Mouse (Mus musculus): Measurements from ENCODE around the gene Katnbl1. TPM values are rescaled to one million over a fixed set of nuclear protein-coding genes. Genes with fewer than 3 reads are reported as not detected.
"Not testable (repeated sequence)": the region's sequence is repeated elsewhere in the genome, so short reads cannot be mapped to it uniquely, and the experiment has no call there.

Katnbl1 gene
- polyA plus RNA-seq, 1 experiment, result 6.1 TPM

- H3K4me1 ChIP-seq (ENCODE audit: control insufficient read depth, insufficient read depth, insufficient read length, low read length), result no peaks in the 10 kb centered on the region
- no peak overlapping the region for H3K4me3 ChIP-seq (ENCODE audit: insufficient read depth, low read depth, low read length)
- no peak overlapping the region for H3K27ac ChIP-seq (replicated peaks; ENCODE audit: low read depth, low read length)
These were observed 57.3 kb downstream of the Katnbl1 start for GRCm38 (mm10) chr2:112436292-112436691.

GRCm38 (mm10) chr2:112437589-112437988 is 58.6 kb downstream of the Katnbl1 start:
- no peaks in the 10 kb centered on the region for H3K4me1 ChIP-seq (ENCODE audit: control insufficient read depth, insufficient read depth, insufficient read length, low read length)

DNA sequence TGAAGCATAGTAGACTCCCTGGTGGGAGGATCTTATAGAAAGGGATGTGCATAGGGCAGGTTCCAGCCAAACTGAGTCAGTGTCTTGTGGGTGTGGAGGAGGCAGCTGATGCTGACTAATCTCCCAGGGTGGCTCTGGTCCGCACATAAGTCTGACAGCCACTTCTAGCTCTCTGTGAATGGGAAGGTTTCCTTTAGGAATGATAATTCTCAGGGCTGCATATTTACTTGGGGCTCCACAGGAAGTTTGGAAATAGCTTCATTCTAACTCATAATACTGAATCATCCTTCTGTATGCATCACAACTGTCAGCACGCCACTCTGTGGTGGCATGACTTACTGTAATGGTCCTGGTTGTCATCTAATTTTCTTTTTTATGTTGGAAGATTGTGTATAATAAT is 64.5 kb downstream of the Katnbl1 start:
- no peak overlapping the region for H3K27ac ChIP-seq (replicated peaks; ENCODE audit: low read depth, low read length)
- H3K4me1 ChIP-seq (ENCODE audit: control insufficient read depth, insufficient read depth, insufficient read length, low read length), result no peaks in the 10 kb centered on the region
- no peak overlapping the region for H3K4me3 ChIP-seq (ENCODE audit: insufficient read depth, low read depth, low read length)

More at GRCm38 (mm10) chr2:112437589-112437988, 58.6 kb downstream of the Katnbl1 start:
- no peak overlapping the region for H3K27ac ChIP-seq (replicated peaks; ENCODE audit: low read depth, low read length)
- H3K4me3 ChIP-seq (ENCODE audit: insufficient read depth, low read depth, low read length), result no peak overlapping the region

GRCm38 (mm10) chr2:112445511-112445910 is 66.5 kb downstream of the Katnbl1 start:
- Histone ChIP-seq H3K4me1 (ENCODE audit: control insufficient read depth, insufficient read depth, insufficient read length, low read length) (no peaks in the 10 kb centered on the region), H3K4me3 (ENCODE audit: insufficient read depth, low read depth, low read length) (no peak overlapping the region)

GRCm38 (mm10) chr2:112448046-112448445 is 69.0 kb downstream of the Katnbl1 start:
- H3K4me3 ChIP-seq (ENCODE audit: insufficient read depth, low read depth, low read length); H3K4me1 ChIP-seq (ENCODE audit: control insufficient read depth, insufficient read depth, insufficient read length, low read length): not testable (repeated sequence)
- peak overlapping the region; percentile 18; the same call in 1 of the 2 replicates for H3K27ac ChIP-seq (replicated peaks; ENCODE audit: low read depth, low read length)

More at GRCm38 (mm10) chr2:112445511-112445910, 66.5 kb downstream of the Katnbl1 start:
- H3K27ac ChIP-seq (replicated peaks; ENCODE audit: low read depth, low read length), result no peak overlapping the region

- Histone ChIP-seq H3K4me3 (ENCODE audit: insufficient read depth, low read depth, low read length) (no peak overlapping the region), H3K4me1 (ENCODE audit: control insufficient read depth, insufficient read depth, insufficient read length, low read length) (no peaks in the 10 kb centered on the region), H3K27ac (replicated peaks; ENCODE audit: low read depth, low read length) (peak overlapping the region; percentile 18; the same call in 1 of the 2 replicates)
These were observed 69.6 kb downstream of the Katnbl1 start for GRCm38 (mm10) chr2:112448510-112449059.

DNA sequence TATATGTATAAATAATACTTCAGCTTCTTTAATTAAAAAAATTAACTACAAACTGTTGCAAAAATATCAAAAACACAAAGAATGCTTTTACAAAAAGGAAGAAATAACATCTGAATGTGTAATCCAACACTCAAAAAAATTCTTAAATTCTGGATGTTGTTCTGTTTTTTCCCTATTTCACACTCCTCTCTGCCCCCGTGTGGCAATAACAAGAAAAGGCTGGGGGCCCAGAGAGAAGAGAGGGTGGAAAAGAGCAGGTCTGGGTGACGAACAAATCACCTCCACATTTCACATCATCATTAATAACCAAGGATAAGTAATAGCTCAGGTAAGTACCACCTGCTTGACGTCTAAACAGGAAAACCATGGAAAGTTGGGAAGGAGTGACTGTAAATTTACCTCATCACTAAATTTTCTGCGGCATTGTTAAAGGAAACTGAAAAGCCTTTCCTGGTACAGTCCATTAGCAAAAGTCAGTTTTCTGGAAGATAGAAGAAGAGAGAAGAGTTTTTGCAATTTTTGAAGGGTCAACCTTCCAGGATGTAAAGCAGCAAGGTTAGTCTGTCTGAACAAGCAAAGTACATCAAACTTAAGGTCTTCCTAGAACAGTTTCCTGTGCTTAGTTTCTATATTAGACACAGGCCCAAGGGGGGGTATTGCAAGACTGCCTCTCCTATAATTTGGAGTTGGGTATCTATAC is 70.7 kb downstream of the Katnbl1 start:
- H3K4me1 ChIP-seq (ENCODE audit: control insufficient read depth, insufficient read depth, insufficient read length, low read length), result peaks cover 2% of the 10 kb centered on the region; the same call in 1 of the 2 replicates
- H3K27ac ChIP-seq (replicated peaks; ENCODE audit: low read depth, low read length), result no peak overlapping the region
- no peak overlapping the region for H3K4me3 ChIP-seq (ENCODE audit: insufficient read depth, low read depth, low read length)

DNA sequence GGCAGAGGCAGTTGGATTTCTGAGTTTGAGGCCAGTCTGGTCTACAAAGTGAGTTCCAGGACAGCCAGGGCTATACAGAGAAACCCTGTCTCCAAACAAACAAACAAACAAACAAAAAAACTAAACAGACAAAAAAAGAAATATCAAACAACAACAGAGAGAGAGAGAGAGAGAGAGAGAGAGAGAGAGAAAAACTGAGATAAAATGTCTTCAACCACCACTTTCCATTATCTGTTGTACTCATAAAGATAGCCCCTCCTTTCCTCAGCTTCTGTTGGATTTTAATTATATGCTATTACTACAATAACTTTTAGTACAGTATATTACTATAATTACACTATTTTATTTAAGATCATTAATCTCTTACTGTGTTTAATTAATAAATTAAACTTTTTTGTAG is 73.5 kb downstream of the Katnbl1 start:
- not testable (repeated sequence) for H3K27ac ChIP-seq (replicated peaks; ENCODE audit: low read depth, low read length); H3K4me1 ChIP-seq (ENCODE audit: control insufficient read depth, insufficient read depth, insufficient read length, low read length); H3K4me3 ChIP-seq (ENCODE audit: insufficient read depth, low read depth, low read length)

GRCm38 (mm10) chr2:112454125-112454861 is 75.3 kb downstream of the Katnbl1 start:
- H3K4me3 ChIP-seq (ENCODE audit: insufficient read depth, low read depth, low read length), result peak overlapping the region; percentile 81
- peak overlapping the region; percentile 81 for H3K27ac ChIP-seq (replicated peaks; ENCODE audit: low read depth, low read length)
- peaks cover 2% of the 10 kb centered on the region for H3K4me1 ChIP-seq (ENCODE audit: control insufficient read depth, insufficient read depth, insufficient read length, low read length)

GRCm38 (mm10) chr2:112454862-112455564 is 76.0 kb downstream of the Katnbl1 start, which contains the start of gene Emc7:
Gene Emc7 (plus strand): TSS chr2:112454997.
- peak within 1 kb of the TSS; percentile 81 for H3K4me3 ChIP-seq (ENCODE audit: insufficient read depth, low read depth, low read length)
- H3K27ac ChIP-seq (replicated peaks; ENCODE audit: low read depth, low read length), result peak within 1 kb of the TSS; percentile 84
- H3K4me1 ChIP-seq (ENCODE audit: control insufficient read depth, insufficient read depth, insufficient read length, low read length), result peaks cover 2% of the 10 kb centered on the region

DNA sequence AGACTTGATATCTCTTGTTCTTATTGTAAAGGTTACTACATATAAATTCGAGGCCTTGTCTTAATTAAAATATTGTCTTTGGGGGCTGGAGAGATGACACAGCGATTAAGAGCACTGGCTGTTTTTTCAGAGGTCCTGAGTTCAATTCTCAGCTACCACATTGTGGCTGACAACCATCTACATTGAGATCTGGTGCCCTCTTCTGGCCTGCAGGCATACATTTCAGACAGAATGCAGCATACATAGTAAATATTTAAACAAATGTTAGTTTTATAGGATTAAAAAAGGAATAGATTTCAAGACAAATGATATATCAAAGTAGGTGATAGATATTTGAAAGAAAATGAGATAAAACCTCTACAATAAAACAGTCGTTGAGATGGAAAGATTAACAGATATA is 81.5 kb downstream of the Katnbl1 start:
- no peaks in the 10 kb centered on the region; the same call in 1 of the 2 replicates for H3K4me1 ChIP-seq (ENCODE audit: control insufficient read depth, insufficient read depth, insufficient read length, low read length)
- no peak overlapping the region for H3K27ac ChIP-seq (replicated peaks; ENCODE audit: low read depth, low read length)
- no peak overlapping the region for H3K4me3 ChIP-seq (ENCODE audit: insufficient read depth, low read depth, low read length)

Other genes with a start within 250 kb of the Katnbl1 start
- not detected in 2 replicates for gene Olfr1316, start 244.2 kb upstream of the Katnbl1 start, polyA plus RNA-seq (2012; ENCODE audit: insufficient read depth, insufficient read length, missing spikeins)
- not detected in 2 replicates for gene Olfr1317, start 238.9 kb upstream of the Katnbl1 start, polyA plus RNA-seq (2012; ENCODE audit: insufficient read depth, insufficient read length, missing spikeins)
- not detected in 2 replicates for gene Olfr1318, start 225.0 kb upstream of the Katnbl1 start, polyA plus RNA-seq (2012; ENCODE audit: insufficient read depth, insufficient read length, missing spikeins)
- 1.3 and 2.0 TPM in 2 replicates for gene Lpcat4, start 139.7 kb upstream of the Katnbl1 start, polyA plus RNA-seq (2012; ENCODE audit: insufficient read depth, insufficient read length, missing spikeins)
- gene Nutm1, start 119.9 kb upstream of the Katnbl1 start, polyA plus RNA-seq (2012; ENCODE audit: insufficient read depth, insufficient read length, missing spikeins), result not detected in 2 replicates
- 166 and 235 TPM in 2 replicates for gene Nop10, start 117.3 kb upstream of the Katnbl1 start, polyA plus RNA-seq (2012; ENCODE audit: insufficient read depth, insufficient read length, missing spikeins)
- gene Slc12a6, start 113.4 kb upstream of the Katnbl1 start, polyA plus RNA-seq (2012; ENCODE audit: insufficient read depth, insufficient read length, missing spikeins), result 10.4 and 10.8 TPM in 2 replicates
- not detected in 2 replicates for gene Gm21985, start 112.9 kb upstream of the Katnbl1 start, polyA plus RNA-seq (2012; ENCODE audit: insufficient read depth, insufficient read length, missing spikeins)
- gene Emc4, start 11.2 kb upstream of the Katnbl1 start, polyA plus RNA-seq (2012; ENCODE audit: insufficient read depth, insufficient read length, missing spikeins), result 122 and 128 TPM in 2 replicates
- gene Emc7, start 75.8 kb downstream of the Katnbl1 start, polyA plus RNA-seq (2012; ENCODE audit: insufficient read depth, insufficient read length, missing spikeins), result 29.3 TPM in 2 replicates
- not detected in 2 replicates for gene Chrm5, start 101.6 kb downstream of the Katnbl1 start, polyA plus RNA-seq (2012; ENCODE audit: insufficient read depth, insufficient read length, missing spikeins)
- 11.8 and 15.8 TPM in 2 replicates for gene Aven, start 113.8 kb downstream of the Katnbl1 start, polyA plus RNA-seq (2012; ENCODE audit: insufficient read depth, insufficient read length, missing spikeins)

Data from brown adipose tissue, adult 24 weeks (tissue).